Mouse (Mus musculus): ENCODE data around the gene Ruvbl1.

GRCm38 (mm10) chr6:88454545-88454944 lies 10.7 kb upstream of the Ruvbl1 start:
- TF ChIP-seq CTCF (IDR thresholded peaks at IDR 0.05; ENCODE audit: borderline replicate concordance, control insufficient read depth, extremely low read depth, insufficient read depth, low read length, poor library complexity) = no peak
- TF ChIP-seq POLR2A (IDR thresholded peaks at IDR 0.05; ENCODE audit: control insufficient read depth, extremely low read depth, insufficient read depth, low read length, poor library complexity) = no peak

Measured in thymus, adult 2 months (tissue).